Mouse (Mus musculus) cerebellum, adult 9-11 months (tissue): ENCODE results near the gene Slc16a3.

Source experiments
- DNase-seq: peaks from one replicate; pipeline ENCODE4 v3.0.0; 2022

The Slc16a3 gene

DNA sequence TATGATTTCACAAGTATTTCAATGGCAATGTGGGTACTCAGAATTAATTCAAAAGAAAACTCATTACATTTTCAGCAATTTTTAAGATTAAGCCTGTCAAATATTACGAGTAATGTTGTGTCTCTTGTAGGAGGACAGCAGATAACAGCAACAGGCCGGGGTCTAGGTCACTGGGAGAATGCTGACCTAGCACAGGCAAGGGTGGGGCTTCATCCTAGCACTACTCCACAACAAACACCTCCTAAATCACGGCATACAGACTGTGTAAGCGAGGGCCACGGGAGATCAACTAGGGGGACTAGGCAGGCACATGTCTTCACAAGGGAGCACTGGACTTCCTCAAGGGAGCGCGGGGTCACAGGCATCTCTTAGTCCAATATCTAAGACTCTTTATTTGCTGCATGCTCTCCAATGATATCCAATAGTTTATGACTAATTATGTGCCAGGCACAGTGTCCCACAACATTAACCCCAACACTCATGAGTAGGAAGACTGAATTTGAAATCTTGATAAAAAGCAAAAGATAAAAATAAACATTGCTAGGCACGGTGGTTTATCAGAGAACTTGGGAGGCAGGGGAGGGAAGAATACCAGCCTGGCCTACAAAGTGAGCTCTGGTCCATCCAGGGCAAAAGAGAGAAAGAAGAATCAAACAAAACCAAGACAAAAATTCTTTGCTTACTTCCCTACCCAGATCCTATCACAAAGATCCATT, 31.6 kb downstream of the Slc16a3 start:
- no peak for DNase-seq

DNA sequence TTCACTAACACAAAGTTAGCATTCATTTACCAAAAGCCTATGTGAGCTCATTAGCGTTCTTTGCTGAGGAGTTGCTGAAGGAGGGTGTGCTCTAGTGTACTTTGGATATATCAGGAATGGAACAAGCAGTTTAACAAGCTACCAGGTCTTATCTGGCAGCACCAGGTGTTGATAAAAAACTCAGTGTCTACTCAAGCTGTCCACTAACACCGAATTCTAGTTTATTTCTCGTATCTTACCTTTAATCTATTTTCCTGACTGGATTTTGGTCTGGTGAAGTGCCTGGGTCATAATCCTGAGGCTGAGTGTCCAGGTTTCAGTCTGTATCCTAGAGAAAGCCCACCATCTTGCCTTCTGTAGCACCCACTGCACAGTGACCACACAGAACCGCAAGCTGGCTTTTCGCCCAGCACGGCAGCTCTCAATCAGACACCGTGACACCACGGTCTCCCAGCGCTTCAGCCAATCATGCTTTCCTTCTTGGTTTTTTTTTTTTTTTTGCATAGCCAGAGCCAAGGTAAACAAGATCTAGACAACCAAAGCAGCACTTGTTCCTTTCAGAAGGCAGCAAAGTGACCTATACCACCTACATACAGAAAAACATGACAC, 32.3 kb downstream of the Slc16a3 start:
- no peak for DNase-seq

DNA sequence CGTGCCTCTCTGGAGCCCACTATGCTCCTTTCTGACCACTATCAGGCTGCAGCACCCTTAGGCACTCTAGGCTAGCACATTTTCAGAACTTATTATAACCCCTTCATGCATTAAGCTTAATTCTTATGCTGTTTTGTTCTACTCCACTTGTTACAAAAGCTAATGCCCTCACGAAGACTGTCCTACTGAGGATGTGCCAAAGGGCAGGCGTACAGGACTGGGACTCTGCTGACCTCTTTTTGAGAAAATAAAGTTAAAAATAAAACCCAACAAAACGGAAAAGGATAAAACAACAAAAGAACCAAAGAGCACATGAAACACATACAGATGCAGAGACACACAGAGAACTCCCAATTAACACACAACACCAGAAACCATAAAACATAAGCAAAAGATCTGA, 33.4 kb downstream of the Slc16a3 start:
- no peak for DNase-seq

DNA sequence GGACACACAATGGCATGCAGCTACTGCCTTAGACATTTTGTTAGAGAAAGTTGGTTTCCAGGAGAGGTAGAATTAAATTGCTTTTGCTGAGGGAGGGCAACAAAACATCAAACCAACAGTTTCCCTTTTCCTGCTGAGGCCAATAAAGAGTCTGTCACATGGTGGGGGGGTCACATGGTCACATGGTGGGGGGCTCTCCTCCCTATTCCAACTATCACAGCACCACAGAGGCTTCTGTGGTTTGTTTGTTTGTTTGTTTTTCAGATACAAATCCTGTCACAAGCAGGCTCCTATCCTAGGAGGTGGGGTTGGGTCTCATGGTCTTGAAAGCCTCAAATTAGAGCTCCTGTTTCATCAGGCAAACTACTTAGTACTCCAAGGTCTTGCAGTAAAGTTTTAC, 34.2 kb downstream of the Slc16a3 start:
- no peak for DNase-seq

DNA sequence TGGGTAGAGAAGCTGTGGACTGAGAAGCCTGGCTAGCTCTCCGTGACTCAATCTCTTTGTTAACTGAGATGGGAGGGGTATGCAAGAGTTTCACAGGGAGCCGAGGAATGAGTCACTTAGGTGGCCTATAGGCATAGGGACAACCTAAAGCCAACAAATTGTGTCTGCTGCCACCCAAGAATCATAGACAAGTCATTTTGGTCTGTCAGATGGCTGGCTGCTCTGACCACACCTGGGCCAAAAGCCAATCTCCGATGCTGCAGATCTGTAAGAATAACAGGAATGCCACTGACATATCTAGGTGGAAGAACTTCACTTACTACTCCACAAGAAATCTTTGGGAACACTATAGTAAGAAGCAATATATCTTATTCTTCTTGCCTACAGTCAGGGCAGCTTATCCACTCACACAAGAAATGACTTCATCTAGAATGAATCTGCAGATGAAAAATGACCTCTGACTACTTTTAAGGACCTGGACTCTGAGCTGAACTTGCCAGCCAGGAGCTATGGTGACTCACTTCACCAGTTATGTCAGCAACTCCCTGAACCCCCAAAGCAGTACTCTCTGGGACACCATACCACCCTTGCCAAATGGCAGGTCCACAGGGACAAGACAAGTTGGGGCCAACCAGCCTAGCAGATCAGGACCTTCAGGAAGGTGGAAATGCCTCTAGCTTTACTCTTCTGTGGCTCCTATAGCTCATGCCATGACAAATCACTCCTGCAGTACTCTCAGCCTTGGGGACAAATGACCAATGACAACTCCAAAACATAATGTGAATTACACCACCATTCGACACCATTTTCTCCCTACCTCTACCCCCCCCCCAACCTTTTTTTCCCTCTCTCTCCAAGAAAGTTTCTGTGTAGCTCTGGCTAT, 36.4 kb downstream of the Slc16a3 start:
- DNase-seq: no peak

DNA sequence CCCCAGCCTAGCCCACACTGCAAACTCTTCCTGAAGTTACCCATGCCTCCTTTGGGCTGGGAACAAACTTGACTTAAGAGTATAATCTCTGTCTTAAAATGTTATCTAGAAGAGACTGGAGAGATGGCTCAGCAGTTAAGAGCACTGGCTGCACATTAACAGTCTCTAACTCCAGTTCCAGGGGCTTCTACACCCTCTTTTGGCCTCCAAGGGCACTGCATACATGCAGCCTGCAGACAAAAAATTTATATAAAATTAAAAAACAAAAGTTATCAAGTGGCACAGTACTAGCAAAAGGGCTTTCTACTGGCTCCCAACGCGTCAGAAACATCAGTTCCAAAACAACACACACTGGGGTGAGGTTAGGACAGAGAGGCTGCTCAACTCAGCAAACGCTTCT, 39.3 kb downstream of the Slc16a3 start:
- no peak for DNase-seq

DNA sequence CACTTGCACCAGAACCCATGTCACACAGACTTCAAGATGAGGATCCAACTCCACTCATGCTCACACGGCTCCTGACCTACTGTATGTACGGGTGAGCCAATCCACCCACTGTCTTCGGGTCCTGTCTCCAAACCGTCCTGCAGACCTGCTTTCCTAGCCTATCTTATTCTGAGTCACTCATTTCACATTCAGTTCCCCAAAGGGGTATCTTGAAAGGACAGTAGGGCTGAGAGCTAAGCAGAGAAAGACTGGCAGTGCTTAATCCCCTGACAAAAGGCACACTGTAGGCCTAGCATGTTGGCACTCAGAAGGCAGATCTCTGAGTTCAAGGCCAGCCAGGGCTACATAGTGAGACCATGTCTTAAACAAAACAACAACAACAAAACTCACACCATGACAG, 40.1 kb downstream of the Slc16a3 start:
- DNase-seq: no peak

DNA sequence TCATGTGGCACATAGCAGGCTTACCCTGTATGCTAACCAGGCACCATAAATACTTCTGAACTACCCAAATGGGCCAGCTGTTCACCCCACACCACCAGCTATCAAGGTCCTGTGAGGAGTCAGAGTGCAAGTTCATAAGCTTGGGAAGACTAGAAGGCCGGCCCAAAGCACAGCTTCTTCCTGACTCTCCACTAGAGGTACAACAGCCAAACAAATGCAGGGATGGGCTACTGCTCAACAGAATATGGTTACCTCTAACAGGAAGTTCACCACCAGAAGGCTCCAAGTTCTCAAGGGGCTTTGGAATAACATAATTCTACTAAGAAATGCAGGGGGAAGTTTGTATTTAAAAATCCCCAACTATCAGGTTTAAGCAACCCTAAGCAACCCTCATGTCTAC, 41.2 kb downstream of the Slc16a3 start:
- no peak for DNase-seq

DNA sequence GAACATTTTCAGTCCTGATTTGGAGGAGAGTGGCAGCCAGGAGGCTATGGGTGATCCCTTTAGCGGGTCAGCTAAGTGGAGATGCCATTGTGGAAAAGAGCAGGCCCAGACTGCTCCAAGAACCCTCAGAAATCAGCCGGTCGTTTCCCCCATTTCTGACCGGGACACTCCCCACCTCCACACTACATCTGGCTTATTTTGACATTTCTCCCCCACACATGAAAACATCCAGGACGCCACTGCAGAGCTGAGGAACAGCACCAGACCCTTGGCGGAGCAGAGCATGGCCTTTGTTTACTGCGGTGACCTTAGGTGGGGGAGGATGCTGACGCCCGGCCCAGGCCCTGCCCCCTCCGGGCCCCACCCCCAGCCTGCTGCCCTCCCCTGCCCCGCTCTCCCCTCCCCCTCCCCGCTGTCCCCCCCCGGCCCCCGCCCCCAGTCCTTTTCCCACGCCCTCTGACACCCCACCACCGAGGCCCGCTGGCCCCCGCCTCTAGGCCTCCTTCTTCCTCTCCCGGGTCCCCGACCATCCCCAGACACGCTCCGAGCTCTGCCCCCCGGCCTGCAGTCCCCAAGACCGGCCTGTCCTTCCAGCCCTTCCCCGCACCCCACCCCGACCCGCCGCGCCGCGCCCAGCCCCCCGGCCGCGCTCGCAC, 42.0 kb downstream of the Slc16a3 start:
- peak; percentile 49 for DNase-seq

DNA sequence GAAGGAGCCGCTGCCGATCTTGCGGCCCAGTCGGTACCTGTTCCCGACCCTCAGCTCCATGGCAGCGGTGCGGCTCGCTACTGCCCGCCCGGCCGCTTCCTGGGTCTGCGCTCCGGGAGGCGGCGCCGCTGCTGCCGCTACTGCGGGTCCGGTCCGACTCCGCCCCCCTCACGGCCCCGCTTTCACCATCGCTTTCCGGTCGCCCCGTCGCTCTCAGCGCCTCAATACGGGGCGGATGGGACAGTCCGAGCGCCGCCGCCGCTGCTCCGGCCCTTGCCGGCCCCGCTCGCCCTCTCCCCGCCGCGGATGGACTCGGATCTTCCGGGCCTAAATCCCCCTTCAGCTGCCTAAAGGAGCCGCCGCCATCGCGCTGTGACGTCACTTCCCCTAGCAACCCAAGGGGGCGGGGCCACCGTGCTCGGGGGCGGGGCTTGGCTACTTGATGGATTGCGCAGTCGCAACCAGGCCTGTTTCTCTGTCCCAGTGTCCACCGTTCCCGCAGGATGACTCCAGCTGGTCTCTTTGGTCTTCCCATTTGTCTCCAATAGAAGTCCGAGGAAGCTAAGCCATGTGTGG, 42.8 kb downstream of the Slc16a3 start, which contains the start of gene Csnk1d:
Gene Csnk1d, minus strand, starts transcription at position 380 of the 576 bp plus-strand sequence.
- DNase-seq: peak; percentile 98

DNA sequence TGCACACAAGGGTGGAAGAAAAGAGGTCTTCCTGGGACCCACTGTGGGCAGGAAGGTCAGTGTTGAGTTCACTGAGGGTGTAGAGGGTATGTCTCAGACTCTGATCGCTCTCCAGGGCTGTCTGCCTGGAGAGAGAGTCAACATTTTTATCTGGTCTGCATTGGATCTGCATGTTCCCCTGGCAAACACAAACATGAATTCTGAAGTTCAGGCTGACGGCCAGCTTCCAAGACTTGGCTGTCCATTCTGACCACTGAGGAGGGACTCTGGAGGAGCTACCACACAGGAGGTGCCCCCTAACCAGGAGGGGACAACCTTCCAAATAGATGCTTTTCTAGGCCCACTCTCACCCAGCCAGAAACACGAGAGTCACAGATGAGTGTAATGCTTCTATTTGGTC, 43.5 kb downstream of the Slc16a3 start:
- DNase-seq: peak; percentile 62

DNA sequence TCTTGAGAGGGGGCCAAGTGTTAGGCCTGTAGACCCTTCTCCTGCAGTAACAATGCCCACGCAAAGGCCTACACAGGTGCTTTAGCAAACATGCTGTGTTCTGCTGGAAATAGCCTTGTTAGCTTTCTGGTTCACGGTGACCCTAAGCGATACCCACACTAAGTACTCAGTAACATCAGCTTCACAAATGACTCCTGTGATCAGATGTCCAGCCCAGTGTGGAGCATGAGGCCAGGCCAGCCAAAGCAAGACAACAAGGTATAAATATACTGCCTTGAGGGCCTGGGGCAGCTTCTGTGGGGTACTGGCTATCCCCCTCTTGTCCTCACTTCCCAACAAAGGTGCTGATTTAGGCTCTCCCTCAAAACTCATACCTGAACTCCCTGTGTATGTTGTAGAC, 44.8 kb downstream of the Slc16a3 start:
- no peak for DNase-seq

DNA sequence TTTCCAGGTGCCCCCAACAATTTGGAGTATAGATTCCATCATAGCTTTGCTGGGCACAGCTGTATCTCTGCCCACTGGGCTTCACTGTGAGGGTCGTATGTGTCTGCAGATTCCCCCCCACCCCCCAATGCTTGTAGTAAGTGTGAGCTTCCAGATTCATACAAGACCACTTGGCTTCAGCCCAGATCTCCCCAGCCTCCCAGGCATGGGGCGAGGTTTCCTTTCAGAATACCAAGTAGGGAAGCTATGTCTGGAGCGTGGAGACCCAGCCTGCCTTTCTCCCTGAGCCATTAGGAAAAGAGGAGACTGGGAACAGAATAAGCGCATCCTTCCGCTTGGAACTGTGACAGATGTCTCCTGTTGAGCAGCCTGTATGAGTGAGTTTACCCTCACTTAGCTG, 45.3 kb downstream of the Slc16a3 start:
- DNase-seq: peak; percentile 33

DNA sequence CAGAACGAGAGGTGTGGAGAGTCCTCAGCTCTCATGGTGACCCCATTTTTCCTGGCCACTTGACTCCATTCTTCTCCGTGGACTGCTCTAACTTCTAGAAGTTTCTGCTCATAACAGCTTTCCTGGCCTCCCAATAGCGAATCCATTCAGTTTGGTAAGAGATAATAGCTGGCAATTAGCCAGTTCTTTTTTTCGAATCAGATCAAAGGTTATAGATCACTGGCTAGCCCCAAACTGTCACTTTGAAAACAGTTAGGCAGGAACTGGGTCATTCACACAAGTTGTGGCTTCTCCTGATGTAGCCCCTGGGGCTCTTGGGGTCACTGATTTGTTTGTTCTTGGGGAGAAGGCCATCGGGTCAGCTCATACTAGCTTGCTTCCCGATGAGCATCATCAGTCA, 46.5 kb downstream of the Slc16a3 start:
- no peak for DNase-seq

DNA sequence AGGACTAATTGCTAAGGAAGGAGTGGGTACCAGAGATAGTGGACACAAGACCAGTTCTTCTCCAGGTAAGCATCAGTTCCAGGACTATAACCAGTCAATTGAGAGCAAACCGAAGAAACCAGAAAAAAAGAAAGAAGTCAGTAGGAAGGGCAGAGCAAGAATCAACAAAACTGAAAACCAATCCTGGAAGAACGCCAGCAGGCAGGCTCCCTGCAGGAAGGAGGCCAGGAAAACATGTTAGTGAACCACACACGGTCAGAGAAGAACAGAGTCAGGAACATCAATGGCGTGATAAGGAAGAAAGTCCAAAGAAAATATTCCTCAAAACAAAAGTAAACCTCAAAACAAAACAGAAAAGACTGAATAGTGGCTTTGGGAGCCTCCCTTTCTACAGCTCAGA, 53.7 kb downstream of the Slc16a3 start:
- no peak for DNase-seq

DNA sequence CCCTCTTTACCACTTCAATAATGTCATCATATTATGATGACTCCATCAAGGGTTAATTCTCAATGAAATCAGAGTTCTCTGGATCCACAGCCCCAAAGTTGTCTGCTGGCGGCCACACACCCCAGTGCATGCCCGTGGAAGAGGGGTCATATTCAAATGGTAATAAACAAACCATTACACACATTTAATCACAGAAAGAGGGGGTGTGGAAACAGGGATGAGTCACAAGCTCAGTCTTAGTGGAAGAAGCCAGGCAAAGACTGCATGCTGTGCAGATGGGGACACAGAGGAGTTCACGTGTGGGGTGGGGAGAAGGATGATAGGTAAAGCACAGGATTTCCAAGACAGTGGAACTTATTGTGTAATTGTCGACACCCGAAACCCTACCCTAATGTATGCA, 56.0 kb downstream of the Slc16a3 start:
- DNase-seq: no peak

DNA sequence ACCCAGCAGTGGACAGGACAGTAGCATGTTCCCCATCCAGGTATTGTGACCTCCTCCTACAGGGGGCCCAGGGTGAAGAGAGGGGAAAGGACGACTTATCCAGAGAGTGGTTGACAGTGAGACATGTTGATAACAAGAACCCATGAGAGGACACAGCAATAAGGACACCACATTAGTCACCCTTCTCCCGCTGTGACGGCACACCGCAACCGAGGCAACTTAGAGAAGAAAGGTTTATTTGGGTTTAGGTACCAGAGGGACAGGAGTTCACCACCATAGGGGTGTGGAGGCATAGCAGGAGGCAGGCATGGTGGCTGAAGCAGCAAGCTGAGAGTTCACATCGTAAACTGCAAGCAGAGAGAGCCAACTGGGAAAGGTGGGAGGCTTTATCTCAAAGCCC, 57.9 kb downstream of the Slc16a3 start:
- DNase-seq: no peak

DNA sequence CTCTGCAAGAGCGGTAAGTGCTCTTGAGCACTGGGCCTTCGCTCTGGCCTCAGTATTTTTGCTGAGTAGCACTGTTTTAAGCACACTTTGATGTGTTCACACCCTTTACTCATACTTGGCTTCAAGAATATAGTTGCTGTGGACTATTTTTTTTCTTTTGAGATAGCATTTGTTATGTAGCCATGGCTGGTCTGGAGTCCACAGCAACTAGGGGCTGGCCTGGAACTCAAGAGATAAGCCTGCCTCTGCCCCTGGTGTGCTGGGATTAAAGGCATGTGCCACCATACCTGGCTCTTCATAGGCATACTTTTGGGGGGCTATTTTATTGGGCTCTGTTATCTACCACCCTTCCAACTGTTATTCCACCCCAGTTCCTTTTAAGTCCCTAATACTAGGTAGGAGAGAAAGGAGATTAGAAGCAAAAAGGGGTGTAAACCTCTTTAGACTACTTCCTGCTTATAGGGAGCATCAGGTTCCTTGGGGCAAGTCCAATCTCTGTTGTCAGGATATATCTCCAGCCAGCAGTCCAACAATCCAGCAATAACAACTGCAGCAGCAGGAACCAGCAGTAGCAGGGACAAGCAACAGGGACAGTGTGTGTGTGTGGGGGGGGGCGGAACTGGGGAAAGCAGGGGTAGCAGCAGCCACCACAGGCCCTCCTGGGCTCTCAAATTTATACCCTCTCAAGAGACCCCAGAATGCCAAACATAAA, 61.9 kb downstream of the Slc16a3 start:
- DNase-seq: no peak
